Mouse (Mus musculus) limb, embryonic 12.5 days (tissue): ENCODE measurements at regions not wholly inside any gene's neighbourhood (a gene's known extent, or its start where the extent isn't known, plus 50 kb on each side); places are given as distances from the start of the nearest gene placed in this dataset.

Experiments
- ATAC-seq: fragments of 200-750 bp; cut with Nextera tagmentation; 2 replicates; pipeline ENCODE4 v1.8.0; 2017; ENCODE audit warnings: low read depth, moderate TSS enrichment; ENCODE audit not compliant: insufficient number of reproducible peaks, insufficient read depth, low FRiP score, low TSS enrichment
- H3K27ac ChIP-seq: fragments of 300-500 bp; sonication (generic); 2 replicates; pipeline ENCODE4 v1.5.1; 2016; ENCODE audit warnings: mild to moderate bottlenecking, moderate library complexity
- H3K27me3 ChIP-seq: fragments of 300-500 bp; sonication (generic); 2 replicates; pipeline ENCODE4 v1.6.1; 2016; ENCODE audit warnings: mild to moderate bottlenecking, moderate library complexity
- H3K36me3 ChIP-seq: fragments of 300-500 bp; sonication (generic); 2 replicates; pipeline ENCODE4 v1.6.1; 2016; ENCODE audit warnings: mild to moderate bottlenecking, moderate library complexity
- H3K4me1 ChIP-seq: fragments of 300-500 bp; sonication (generic); replicated peaks from 2 replicates; pipeline ENCODE4 v1.6.1; 2016
- H3K4me2 ChIP-seq: fragments of 300-500 bp; sonication (generic); 2 replicates; pipeline ENCODE4 v1.6.1; 2016; ENCODE audit warnings: mild to moderate bottlenecking, moderate library complexity
- H3K4me3 ChIP-seq: fragments of 300-500 bp; sonication (generic); replicated peaks from 2 replicates; pipeline ENCODE4 v1.5.1; 2016; ENCODE audit warnings: mild to moderate bottlenecking
- H3K9ac ChIP-seq: fragments of 300-500 bp; sonication (generic); replicated peaks from 2 replicates; pipeline ENCODE4 v1.6.1; 2016; ENCODE audit warnings: mild to moderate bottlenecking, moderate library complexity
- H3K9me3 ChIP-seq: fragments of 300-500 bp; sonication (generic); 2 replicates; pipeline ENCODE4 v1.6.1; 2016; ENCODE audit warnings: mild to moderate bottlenecking, moderate library complexity
- WGBS: fragments of 180-500 bp; shearing (Covaris S2); methylation state at CpG from one replicate; pipeline ENCODE4 v1.1.7; 2016; 5-methylcytosine and 5-hydroxymethylcytosine counted together

DNA sequence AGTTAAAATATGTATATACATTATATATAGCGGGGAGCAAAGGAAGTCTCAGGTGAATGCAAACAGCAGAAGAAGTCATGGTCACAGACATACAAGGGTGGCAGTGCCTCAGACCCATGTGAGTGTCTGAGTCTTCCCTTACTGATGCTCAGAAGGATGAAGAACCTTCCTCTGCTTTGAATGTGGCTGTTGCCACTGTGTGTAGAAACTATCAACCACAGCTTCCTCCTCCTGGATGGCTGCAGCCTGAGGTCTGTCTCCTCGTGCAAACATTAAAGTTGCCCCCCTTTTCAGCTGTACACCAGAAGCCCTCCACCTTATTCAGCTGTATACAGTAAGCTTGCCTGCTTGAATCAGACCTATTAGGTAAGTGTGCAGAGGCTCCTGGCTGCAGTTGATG lies 79.4 kb upstream of the Tspan5 start:
- no peak overlapping the region for H3K9ac ChIP-seq
- H3K27ac ChIP-seq: no peak overlapping the region
- H3K4me2 ChIP-seq: no peak overlapping the region
- no peak for ATAC-seq
- WGBS: 93% methylated on average over 2 of the region's 2 CpGs
- no peak overlapping the region for H3K4me3 ChIP-seq
- H3K36me3 ChIP-seq: no peaks in the 10 kb centered on the region
- H3K27me3 ChIP-seq: no peaks in the 10 kb centered on the region
- H3K4me1 ChIP-seq: no peaks in the 10 kb centered on the region
- peaks cover 18% of the 10 kb centered on the region; the same call in 1 of the 2 replicates for H3K9me3 ChIP-seq

DNA sequence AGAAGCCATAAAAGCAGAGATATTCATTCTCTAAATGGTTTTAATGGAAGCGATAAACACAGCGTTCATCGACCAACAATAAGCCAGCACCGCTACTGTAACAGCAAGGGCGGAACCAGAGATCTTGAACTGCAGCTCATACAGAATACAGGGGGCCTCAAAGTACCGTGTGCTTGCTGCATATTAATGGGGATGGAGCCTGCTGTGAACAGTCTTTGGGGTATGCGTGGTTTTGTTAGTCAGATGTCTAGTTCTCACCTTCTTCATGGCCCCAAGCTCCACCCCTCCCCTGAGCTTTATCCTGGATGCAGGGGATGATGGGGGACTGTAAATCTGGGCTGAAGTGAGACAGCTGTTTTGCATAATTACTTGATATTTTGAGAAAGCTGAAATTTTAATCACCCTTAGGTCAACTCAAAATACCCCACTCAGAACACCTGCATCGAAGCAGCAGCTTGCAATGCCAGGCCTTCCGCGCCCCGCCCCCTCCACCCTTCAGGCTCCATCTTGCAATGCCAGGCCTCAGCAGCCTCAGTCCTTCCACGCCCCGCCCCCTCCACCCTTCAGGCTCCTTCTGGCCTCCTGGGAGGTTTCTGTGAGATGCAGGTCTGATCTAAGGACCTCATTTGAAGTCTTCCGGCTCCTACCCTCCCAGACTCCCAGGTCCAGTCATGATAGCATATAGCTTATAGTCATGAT lies 73.5 kb upstream of the Tspan5 start:
- no peak for ATAC-seq
- no peaks in the 10 kb centered on the region for H3K36me3 ChIP-seq
- no peak overlapping the region for H3K27ac ChIP-seq
- no peaks in the 10 kb centered on the region for H3K4me1 ChIP-seq
- H3K4me3 ChIP-seq: no peak overlapping the region
- no peak overlapping the region for H3K4me2 ChIP-seq
- peaks cover 6% of the 10 kb centered on the region; the same call in 1 of the 2 replicates for H3K9me3 ChIP-seq
- WGBS: 81% methylated on average over 14 of the region's 14 CpGs
- no peak overlapping the region for H3K9ac ChIP-seq
- H3K27me3 ChIP-seq: no peaks in the 10 kb centered on the region

GRCm38 (mm10) chr3:138675881-138676280 lies 66.1 kb upstream of the Tspan5 start:
- Histone ChIP-seq H3K27me3 (no peaks in the 10 kb centered on the region), H3K4me1 (no peaks in the 10 kb centered on the region), H3K9ac (no peak overlapping the region), H3K4me3 (no peak overlapping the region), H3K4me2 (no peak overlapping the region), H3K9me3 (no peaks in the 10 kb centered on the region), H3K36me3 (no peaks in the 10 kb centered on the region), H3K27ac (no peak overlapping the region)
- WGBS: 57% methylated on average over 2 of the region's 2 CpGs
- ATAC-seq: no peak

GRCm38 (mm10) chr3:138678351-138678750 lies 63.6 kb upstream of the Tspan5 start:
- Histone ChIP-seq H3K27ac (no peak overlapping the region), H3K4me1 (no peaks in the 10 kb centered on the region), H3K4me2 (no peak overlapping the region), H3K4me3 (no peak overlapping the region), H3K9me3 (no peaks in the 10 kb centered on the region), H3K36me3 (no peaks in the 10 kb centered on the region), H3K9ac (no peak overlapping the region), H3K27me3 (no peaks in the 10 kb centered on the region)
- ATAC-seq: no peak
- 81% methylated on average over 4 of the region's 4 CpGs for WGBS

- Histone ChIP-seq H3K4me2 (no peak overlapping the region), H3K9ac (no peak overlapping the region), H3K36me3 (no peaks in the 10 kb centered on the region), H3K27me3 (no peaks in the 10 kb centered on the region), H3K4me1 (no peaks in the 10 kb centered on the region), H3K4me3 (no peak overlapping the region), H3K27ac (no peak overlapping the region), H3K9me3 (no peaks in the 10 kb centered on the region)
- no peak for ATAC-seq
- 44% methylated on average over 11 of the region's 11 CpGs for WGBS
These were observed 55.3 kb upstream of the Tspan5 start for GRCm38 (mm10) chr3:138686636-138687230.

DNA sequence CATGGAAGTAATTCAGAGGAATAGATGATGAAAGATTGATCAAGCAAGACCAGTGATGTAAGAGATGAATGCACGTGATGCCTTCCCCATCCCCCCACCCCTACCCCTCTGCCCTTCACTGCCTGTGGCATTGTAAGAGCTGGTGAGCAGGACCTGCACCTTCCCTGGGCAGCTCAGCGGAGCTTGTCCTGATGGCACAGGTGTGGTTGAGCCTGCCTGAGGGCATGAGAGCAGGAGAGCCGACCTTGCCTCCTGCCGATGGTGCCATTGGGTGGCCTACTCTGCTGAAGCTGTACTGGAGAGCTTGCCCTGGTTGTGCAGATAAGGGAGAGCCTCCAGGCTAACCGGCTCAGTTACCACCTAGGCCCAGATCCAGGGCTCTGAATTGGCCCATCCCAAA lies 53.4 kb upstream of the Tspan5 start:
- no peak for ATAC-seq
- no peak overlapping the region for H3K27ac ChIP-seq
- no peak overlapping the region for H3K9ac ChIP-seq
- H3K9me3 ChIP-seq: no peaks in the 10 kb centered on the region
- no peak overlapping the region for H3K4me2 ChIP-seq
- H3K4me3 ChIP-seq: no peak overlapping the region
- H3K36me3 ChIP-seq: no peaks in the 10 kb centered on the region
- WGBS: 87% methylated on average over 5 of the region's 5 CpGs
- no peaks in the 10 kb centered on the region for H3K27me3 ChIP-seq
- H3K4me1 ChIP-seq: no peaks in the 10 kb centered on the region
